In the genomic region with DNA sequence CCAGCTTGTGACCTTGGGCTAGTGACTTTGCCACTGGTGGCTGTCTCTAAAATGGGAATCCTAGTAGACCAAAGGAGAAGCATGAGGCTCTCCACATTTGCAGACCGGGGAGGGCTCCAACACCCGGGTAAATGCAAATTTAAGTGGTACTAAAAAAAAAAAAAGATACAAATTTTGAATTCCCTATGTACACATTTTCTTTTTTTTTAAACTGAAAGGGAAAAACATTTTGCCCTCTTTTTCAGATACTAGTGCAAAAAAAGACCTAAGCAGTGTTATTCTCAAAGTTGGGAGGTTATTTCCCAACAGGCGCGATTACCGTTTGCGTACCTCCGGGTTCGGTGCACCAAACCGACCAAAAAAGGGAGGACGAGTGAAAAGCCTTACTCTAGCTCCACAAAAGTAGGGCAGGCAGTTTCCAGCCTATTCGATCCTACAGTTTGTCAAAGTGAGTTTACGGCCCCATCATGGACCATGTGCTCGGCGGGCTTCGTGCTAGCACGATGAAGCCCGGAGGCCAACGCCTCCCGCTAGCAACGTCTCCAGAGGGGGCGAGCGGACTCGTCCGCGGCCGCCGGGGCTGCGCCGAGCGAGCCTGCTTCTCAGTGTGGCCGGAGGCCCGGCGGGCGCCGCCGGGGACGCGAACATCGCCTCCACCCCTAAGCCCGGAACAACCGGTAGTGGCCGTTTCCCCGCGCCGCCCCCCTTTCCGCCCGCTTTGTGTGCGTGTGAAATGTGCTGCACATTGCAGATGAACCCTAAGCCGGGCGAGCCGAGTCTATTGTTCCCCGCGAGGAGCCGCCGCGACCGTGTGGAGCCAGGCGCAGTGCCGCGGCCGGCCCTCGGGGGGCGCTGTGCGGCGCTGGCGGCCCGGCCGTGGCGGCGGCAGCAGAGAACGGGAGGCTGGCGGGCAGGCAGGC, we compare ENCODE assay signal across 8 mouse cellular contexts. TPM values are rescaled to one million over a fixed set of nuclear protein-coding genes. Genes with fewer than 3 reads are reported as not detected.
DNase-seq lines count a peak whose midpoint lies in the region; ATAC-seq and TF ChIP-seq lines count a peak whose summit lies in the region.

No protein-coding gene starts in this region.

- peaks cover 56% of the 10 kb centered on the region for H3K4me1 ChIP-seq in forebrain, embryonic 10.5 days
- H3K4me1 ChIP-seq in heart, embryonic 15.5 days (replicated peaks), result peaks cover 31% of the 10 kb centered on the region
- H3K4me1 ChIP-seq in liver, embryonic 14.5 days (replicated peaks; ENCODE audit: control insufficient read depth in 2 of 2, insufficient read depth in 2 of 2, low read length in 1 of 2), result peaks cover 8 to 14% of the 10 kb centered on the region in 2 experiments
- peaks cover 15% of the 10 kb centered on the region for H3K4me1 ChIP-seq in stomach, embryonic 15.5 days

- peak overlapping the region; percentile 99 for H3K9ac ChIP-seq in heart, embryonic 15.5 days
- peak overlapping the region; percentile 100 for H3K9ac ChIP-seq in liver, embryonic 14.5 days (replicated peaks)
- peak overlapping the region; percentile 98 for H3K9ac ChIP-seq in stomach, embryonic 15.5 days

- DNase-seq in c-Kit-negative CD71-positive TER-119-positive erythroid progenitor cells, embryonic 14.5 days (ENCODE audit: low read depth, low spot score), result peak; percentile 76
- peak; percentile 93 for DNase-seq in forebrain, embryonic 10.5 days (ENCODE audit: extremely low spot score, low spot score)
- peak; percentile 96 to 98 for DNase-seq in kidney, postnatal 25 days
- peak; percentile 69 to 77 (median 69) for DNase-seq in liver, embryonic 14.5 days (ENCODE audit: low read depth in 3 of 3, low spot score in 3 of 3)
- peak; percentile 96 for DNase-seq in neural tube, embryonic 10.5 days (ENCODE audit: extremely low spot score, low spot score)

- peak; percentile 71 for ATAC-seq in CD4-positive, CD25-positive, alpha-beta regulatory T cell, adult 4 months
- ATAC-seq in heart, embryonic 15.5 days (replicated peaks; ENCODE audit: insufficient number of reproducible peaks, insufficient read depth, low FRiP score, low read depth), result peak; percentile 74
- peak; percentile 72 for ATAC-seq in liver, embryonic 14.5 days (ENCODE audit: insufficient read depth)
- peak; percentile 80 for ATAC-seq in stomach, embryonic 15.5 days (ENCODE audit: insufficient read depth, low FRiP score, low read depth)

- peak; percentile 64 for TF ChIP-seq CTCF in liver, embryonic 14.5 days (IDR thresholded peaks at IDR 0.05; ENCODE audit: low read depth)

- under 1% methylated on average over 64 of the region's 72 CpGs for WGBS in forebrain, embryonic 10.5 days
- under 1% methylated on average over 64 of the region's 72 CpGs for WGBS in heart, embryonic 15.5 days
- under 1% methylated on average over 72 of the region's 72 CpGs for WGBS in liver, embryonic 14.5 days (ENCODE audit: insufficient replicate concordance)
- under 1% methylated on average over 64 of the region's 72 CpGs for WGBS in stomach, embryonic 15.5 days

- peaks cover 2% of the 10 kb centered on the region; the same call in 1 of the 2 replicates for H3K9me3 ChIP-seq in forebrain, embryonic 10.5 days
- H3K9me3 ChIP-seq in heart, embryonic 15.5 days (replicated peaks), result no peaks in the 10 kb centered on the region
- no peaks in the 10 kb centered on the region for H3K9me3 ChIP-seq in liver, embryonic 14.5 days (ENCODE audit: control insufficient read depth, low read length)
- no peaks in the 10 kb centered on the region for H3K9me3 ChIP-seq in stomach, embryonic 15.5 days

- peak overlapping the region; percentile 93 for H3K4me3 ChIP-seq in forebrain, embryonic 10.5 days
- peak overlapping the region; percentile 92 for H3K4me3 ChIP-seq in heart, embryonic 15.5 days
- H3K4me3 ChIP-seq in liver, embryonic 14.5 days (ENCODE audit: insufficient read depth in 1 of 2, low read depth in 2 of 2, low read length in 2 of 2), result peak overlapping the region; percentile 73 to 76
- peak overlapping the region; percentile 73 for H3K4me3 ChIP-seq in stomach, embryonic 15.5 days (replicated peaks)

- no peaks in the 10 kb centered on the region for H3K27me3 ChIP-seq in forebrain, embryonic 10.5 days (ENCODE audit: poor library complexity, severe bottlenecking)
- H3K27me3 ChIP-seq in heart, embryonic 15.5 days, result no peaks in the 10 kb centered on the region
- no peaks in the 10 kb centered on the region for H3K27me3 ChIP-seq in liver, embryonic 14.5 days (ENCODE audit: control insufficient read depth, insufficient read depth, low read length)
- no peaks in the 10 kb centered on the region for H3K27me3 ChIP-seq in stomach, embryonic 15.5 days (replicated peaks)

- peak overlapping the region; percentile 100 for H3K27ac ChIP-seq in forebrain, embryonic 10.5 days
- peak overlapping the region; percentile 100 for H3K27ac ChIP-seq in heart, embryonic 15.5 days
- peak overlapping the region; percentile 94 for H3K27ac ChIP-seq in liver, embryonic 14.5 days
- peak overlapping the region; percentile 100 for H3K27ac ChIP-seq in stomach, embryonic 15.5 days

- no peak for TF ChIP-seq EP300 in liver, embryonic 14.5 days (IDR thresholded peaks at IDR 0.05; ENCODE audit: low read depth)

- peak overlapping the region; percentile 82 for H3K4me2 ChIP-seq in heart, embryonic 15.5 days
- peak overlapping the region; percentile 79 for H3K4me2 ChIP-seq in liver, embryonic 14.5 days (ENCODE audit: low read depth)
- peak overlapping the region; percentile 86 for H3K4me2 ChIP-seq in stomach, embryonic 15.5 days

- peaks cover 24% of the 10 kb centered on the region for H3K36me3 ChIP-seq in forebrain, embryonic 10.5 days (replicated peaks)
- H3K36me3 ChIP-seq in heart, embryonic 15.5 days, result no peaks in the 10 kb centered on the region
- no peaks in the 10 kb centered on the region; the same call in 1 of the 2 replicates for H3K36me3 ChIP-seq in liver, embryonic 14.5 days (replicated peaks; ENCODE audit: control insufficient read depth, insufficient read depth, low read depth)
- no peaks in the 10 kb centered on the region for H3K36me3 ChIP-seq in stomach, embryonic 15.5 days

RNA-seq across cellular contexts. Expression of a gene that starts 1.0 kb away (rescaled TPM):
- polyA plus RNA-seq in CD4-positive, CD25-positive, alpha-beta regulatory T cell, adult 4 months (2017; shearing (Covaris generic)), result 10 to 100 TPM; 17.9 to 21.0 TPM
- 28.7 and 29.0 TPM in 2 replicates for polyA plus RNA-seq in forebrain, embryonic 10.5 days (2016; fragmentation: Nextera tagmentation; extraction: Ambion mirVana)
- 11.6 and 15.0 TPM in 2 replicates for polyA plus RNA-seq in heart, embryonic 15.5 days (2015; fragmentation: Nextera tagmentation; extraction: Ambion mirVana)
- 7.9 and 8.5 TPM in 2 replicates for polyA plus RNA-seq in liver, embryonic 14.5 days (2012; rRNA removed)
- polyA plus RNA-seq in liver, embryonic 14.5 days (2014; fragmentation: Nextera tagmentation; extraction: Ambion mirVana), result 8.1 and 10.2 TPM in 2 replicates
- polyA plus RNA-seq in stomach, embryonic 15.5 days (2015; fragmentation: Nextera tagmentation; extraction: Ambion mirVana), result 18.4 and 19.4 TPM in 2 replicates

Comparison
In these comparisons a context has a peak if more than half of its experiments do, and no peak if none do; other contexts are left out.
1. Peak in every context shown above with its lines: DNase-seq, ATAC-seq, H3K4me3 ChIP-seq and H3K27ac ChIP-seq.